Mouse (Mus musculus): Measurements from ENCODE around the gene Map4k2.

Map4k2 gene

GRCm38 (mm10) chr19:6398447-6399284 lies 57.7 kb downstream of the Map4k2 start:
- in situ Hi-C loops (cut with MseI, MboI), result no loop called here

DNA sequence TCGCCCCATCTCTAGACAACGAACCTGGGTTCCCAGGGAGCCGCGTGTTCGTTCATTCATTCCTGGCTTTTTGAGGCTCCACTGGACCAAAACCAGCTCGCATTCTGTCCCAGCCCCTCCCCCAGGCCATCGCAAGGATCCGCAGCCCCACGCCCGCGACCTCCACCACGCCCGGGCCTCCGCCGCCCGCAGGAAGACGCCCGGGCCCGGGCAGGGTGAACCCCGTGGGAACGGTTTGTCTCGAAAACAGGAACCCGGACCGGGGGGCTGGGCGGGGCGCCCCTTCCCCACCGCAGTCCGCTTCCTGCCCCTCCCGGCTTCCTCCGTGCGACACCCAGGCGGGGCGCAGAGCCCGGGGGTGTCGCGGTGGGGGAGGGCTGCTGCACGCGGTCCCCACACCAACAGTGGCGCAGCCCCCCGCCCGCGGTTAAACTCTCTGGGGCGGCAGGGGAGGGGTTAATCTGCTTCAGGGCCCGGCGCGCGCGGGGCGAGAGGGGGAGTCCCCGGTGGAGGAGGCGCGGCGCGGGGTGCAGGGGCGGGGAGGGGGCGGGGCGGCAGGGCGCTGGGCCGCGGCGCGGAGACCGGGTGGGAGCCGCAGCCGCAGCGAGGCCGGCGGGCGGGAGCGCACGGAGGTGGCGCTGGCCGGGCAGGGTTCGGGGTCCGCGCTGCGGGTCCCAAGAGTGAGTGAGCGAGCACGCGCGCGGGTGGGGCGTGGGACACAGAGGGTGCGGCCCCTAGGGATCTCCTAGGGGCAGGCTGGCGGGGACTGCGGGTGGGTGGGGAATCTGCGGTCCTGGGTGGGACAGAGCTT lies 58.6 kb downstream of the Map4k2 start, which contains the start of gene Rasgrp2:
TSS of gene Rasgrp2 (plus strand) at position 56 of the 811 bp plus-strand sequence.
- in situ Hi-C loops (cut with MseI, MboI), result no loop called here

DNA sequence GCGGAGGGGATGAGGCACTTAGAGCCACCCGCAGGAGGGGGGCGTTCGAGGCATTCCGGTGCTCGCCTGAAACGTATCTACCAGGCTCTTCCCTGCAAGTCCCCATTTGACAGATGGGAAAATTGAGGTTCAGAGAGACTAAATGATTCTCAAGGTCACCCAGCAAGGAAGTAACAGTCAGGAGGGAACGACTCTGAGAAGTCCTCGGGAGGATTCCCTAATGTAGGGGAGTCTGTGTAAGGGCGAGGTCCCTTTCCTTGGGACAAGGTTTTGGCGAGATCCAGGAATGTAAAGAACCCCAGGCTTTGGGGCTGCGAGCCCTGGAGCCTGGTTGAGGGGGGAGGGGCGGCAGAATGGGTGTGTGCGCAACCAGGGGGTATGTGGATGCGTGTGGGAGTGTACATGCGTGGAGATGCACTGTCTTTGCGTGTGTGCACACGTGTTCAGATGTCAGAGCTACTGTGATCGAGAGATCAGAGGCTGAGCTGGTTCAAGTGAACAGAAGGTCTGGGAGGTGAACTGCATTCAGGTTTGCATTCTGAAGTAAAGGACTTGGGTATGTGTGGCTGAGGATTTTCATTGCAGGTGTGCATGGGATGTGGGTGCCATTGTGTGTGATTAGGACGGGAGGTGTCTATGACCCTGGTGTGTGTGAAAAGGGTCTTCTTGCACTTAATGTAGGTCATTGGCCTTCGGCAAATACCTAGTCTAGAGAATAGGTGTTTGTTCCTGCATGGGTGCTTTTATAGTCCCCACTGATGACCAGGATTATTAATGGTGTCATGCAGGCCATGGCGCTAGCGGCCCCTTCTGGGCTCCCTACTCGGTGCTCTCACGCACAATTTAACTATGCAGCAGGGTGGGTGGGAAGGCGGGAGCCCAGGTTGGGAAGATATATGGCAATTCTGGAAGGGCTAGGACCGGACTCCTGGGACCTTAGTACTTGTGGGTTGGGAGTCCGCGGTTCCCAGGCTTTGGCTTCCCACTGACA lies 59.5 kb downstream of the Map4k2 start:
- in situ Hi-C loops (cut with MseI, MboI), result no loop called here

- in situ Hi-C loops (cut with MseI, MboI), result no loop called here
Measured at GRCm38 (mm10) chr19:6401131-6401815, 60.3 kb downstream of the Map4k2 start.

- in situ Hi-C loops (cut with MseI, MboI), result no loop called here
Measured at GRCm38 (mm10) chr19:6401951-6402350, 61.0 kb downstream of the Map4k2 start.

GRCm38 (mm10) chr19:6403869-6404268 lies 62.9 kb downstream of the Map4k2 start:
- in situ Hi-C loops (cut with MseI, MboI), result no loop called here

All from mouse trophoblast stem cell (cell line).